Mouse (Mus musculus) brain, embryonic 14.5 days (tissue): ENCODE measurements around the gene Scly.

Source experiments
- CTCF ChIP-seq: fragments of 200-500 bp; IDR thresholded peaks from 2 replicates; pipeline ENCODE4 v1.5.1; 2012; ENCODE audit warnings: inconsistent platforms, mild to moderate bottlenecking, moderate library complexity, borderline replicate concordance; ENCODE audit not compliant: insufficient read depth, insufficient read length; ENCODE audit errors: extremely low read depth
- POLR2A ChIP-seq: fragments of 200-500 bp; IDR thresholded peaks from 2 replicates; pipeline ENCODE4 v1.6.1; 2012; ENCODE audit warnings: mild to moderate bottlenecking, inconsistent platforms, borderline replicate concordance; ENCODE audit not compliant: poor library complexity, insufficient read depth, insufficient read length, severe bottlenecking; ENCODE audit errors: extremely low read depth

- no peak for TF ChIP-seq CTCF
- TF ChIP-seq POLR2A, result no peak
These were observed 58.0 kb downstream of the Scly start for GRCm38 (mm10) chr1:91356105-91356504.
